Mouse (Mus musculus) Muller cell, postnatal 12 days (primary cell): Measurements from ENCODE around the gene Aven.

Experiments used
- DNase-seq: peaks from one replicate; pipeline ENCODE4 v3.0.0-alpha.2; 2015; ENCODE audit errors: inconsistent ontology term

Aven gene

GRCm38 (mm10) chr2:112669461-112669860 is 176.7 kb downstream of the Aven start:
- no peak for DNase-seq

- DNase-seq = no peak
Observed at GRCm38 (mm10) chr2:112676175-112676574, 183.4 kb downstream of the Aven start.

DNA sequence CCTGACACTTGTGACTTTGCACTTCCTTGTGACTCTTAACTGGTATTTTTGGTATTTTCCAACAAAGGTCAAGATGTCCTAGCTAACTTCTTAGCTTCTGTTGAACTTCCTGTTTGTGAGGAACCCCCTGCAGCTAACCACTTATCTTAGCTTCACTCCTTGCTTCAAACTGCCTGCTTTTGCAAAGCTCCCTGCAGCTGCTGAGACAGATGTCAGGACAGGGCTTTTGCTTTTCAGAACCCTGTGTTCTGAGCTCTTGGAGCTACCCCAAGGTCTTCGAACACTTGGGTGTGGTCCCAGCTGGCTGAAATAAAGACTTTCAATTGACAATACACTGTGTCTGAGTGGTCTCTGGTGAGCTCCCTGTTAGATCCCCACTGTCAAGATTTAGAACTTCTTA is 184.0 kb downstream of the Aven start:
- no peak for DNase-seq

GRCm38 (mm10) chr2:112677246-112677645 is 184.5 kb downstream of the Aven start:
- no peak for DNase-seq

DNA sequence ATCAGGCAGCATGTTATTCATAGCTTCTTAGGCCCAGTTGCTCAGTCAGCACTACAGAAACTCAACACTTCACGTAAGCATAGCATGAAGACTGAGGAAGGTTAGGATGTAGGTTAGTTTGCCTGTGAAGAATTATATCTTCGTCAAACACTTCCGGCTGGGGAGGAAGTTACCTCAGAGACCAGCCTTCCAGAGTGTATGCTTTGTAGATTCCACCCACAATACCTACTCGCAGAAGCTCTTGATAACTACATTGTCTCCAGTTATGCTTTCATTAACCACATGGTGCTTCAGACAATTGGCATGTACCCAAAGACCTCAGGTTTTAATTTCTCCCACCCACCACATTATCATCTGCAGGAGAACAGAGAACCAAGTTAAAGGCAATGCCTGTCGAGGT is 189.1 kb downstream of the Aven start:
- DNase-seq = no peak
